Mouse (Mus musculus) liver, postnatal 0 days (tissue): ENCODE data around the gene Agrp.

ENCODE experiments used
- CTCF ChIP-seq: sonication (generic); IDR thresholded peaks from 2 replicates; pipeline ENCODE4 v1.5.1; 2016; ENCODE audit warnings: antibody characterized with exemption, low read depth
- EP300 ChIP-seq: IDR thresholded peaks from 2 replicates; pipeline ENCODE4 v1.6.1; 2016; ENCODE audit warnings: antibody characterized with exemption, low read depth, mild to moderate bottlenecking

DNA sequence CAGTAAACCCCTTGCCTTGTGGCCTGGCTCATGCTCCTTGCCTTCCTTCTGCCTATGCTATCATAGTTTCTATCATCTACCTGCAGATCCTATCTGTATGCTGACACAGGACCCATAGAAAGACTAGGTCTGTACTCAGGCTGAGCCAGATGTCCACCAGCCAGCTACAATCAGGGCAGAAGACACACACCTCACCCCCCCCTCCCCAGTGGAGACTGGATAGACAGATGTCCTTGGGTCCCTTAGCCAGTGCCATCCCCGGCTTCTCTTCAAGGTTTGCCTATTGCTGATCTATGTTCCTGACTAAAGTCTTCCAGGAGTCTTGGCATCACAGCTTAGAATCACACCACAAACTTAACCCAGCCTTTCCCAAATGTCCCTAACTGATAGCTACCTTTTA is 109.0 kb downstream of the Agrp start:
- TF ChIP-seq CTCF (no peak), EP300 (no peak)
